Mouse (Mus musculus) E14TG2a.4 (cell line): ENCODE results near the gene Rtn4rl1.
A peak's percentile ranks its signal among the peaks of the same experiment; 100 is the strongest.

ENCODE experiments used
- H3K27me3 ChIP-seq: 2 replicates; pipeline ENCODE4 v1.6.1; 2014; ENCODE audit warnings: low read length, control low read depth; ENCODE audit not compliant: insufficient read depth
- H3K36me3 ChIP-seq: 2 replicates; pipeline ENCODE4 v1.6.1; 2014; ENCODE audit warnings: low read length, control low read depth; ENCODE audit not compliant: insufficient read depth
- H3K4me1 ChIP-seq: replicated peaks from 2 replicates; pipeline ENCODE4 v1.6.1; 2014; ENCODE audit warnings: low read depth, low read length, control low read depth
- H3K4me3 ChIP-seq: replicated peaks from 2 replicates; pipeline ENCODE4 v1.5.1; 2014; ENCODE audit warnings: mild to moderate bottlenecking, low read length
- H3K9me3 ChIP-seq: 2 replicates; pipeline ENCODE4 v1.6.1; 2014; ENCODE audit warnings: low read length, control low read depth
- CTCF ChIP-seq: conservative IDR thresholded peaks from 2 replicates; pipeline ENCODE4 v1.5.1; 2014; ENCODE audit warnings: low read length
- NANOG ChIP-seq: IDR thresholded peaks from 2 replicates; pipeline ENCODE4 v1.6.1; 2014; ENCODE audit warnings: borderline replicate concordance, low read length, mixed read lengths
- POU5F1 ChIP-seq: IDR thresholded peaks from 2 replicates; pipeline ENCODE4 v1.6.1; 2014; ENCODE audit warnings: low read length, borderline replicate concordance

Gene Rtn4rl1

GRCm38 (mm10) chr11:75198792-75199191 lies 5.2 kb downstream of the Rtn4rl1 start:
- Histone ChIP-seq H3K4me1 (peaks cover 66% of the 10 kb centered on the region), H3K9me3 (no peaks in the 10 kb centered on the region), H3K27me3 (peaks cover 50% of the 10 kb centered on the region), H3K36me3 (no peaks in the 10 kb centered on the region), H3K4me3 (no peak overlapping the region)
- TF ChIP-seq NANOG (no peak), POU5F1 (no peak), CTCF (no peak)

- TF ChIP-seq NANOG (no peak), CTCF (no peak), POU5F1 (no peak)
- Histone ChIP-seq H3K9me3 (no peaks in the 10 kb centered on the region), H3K36me3 (no peaks in the 10 kb centered on the region), H3K27me3 (peaks cover 39% of the 10 kb centered on the region), H3K4me3 (no peak overlapping the region), H3K4me1 (peaks cover 66% of the 10 kb centered on the region)
These were observed 6.4 kb downstream of the Rtn4rl1 start for GRCm38 (mm10) chr11:75199951-75200350.

GRCm38 (mm10) chr11:75200935-75201334 lies 7.4 kb downstream of the Rtn4rl1 start:
- no peaks in the 10 kb centered on the region for H3K36me3 ChIP-seq
- no peak for TF ChIP-seq NANOG
- no peak for TF ChIP-seq POU5F1
- TF ChIP-seq CTCF, result no peak
- peaks cover 33% of the 10 kb centered on the region for H3K27me3 ChIP-seq
- no peaks in the 10 kb centered on the region for H3K9me3 ChIP-seq
- peaks cover 66% of the 10 kb centered on the region for H3K4me1 ChIP-seq
- no peak overlapping the region for H3K4me3 ChIP-seq

GRCm38 (mm10) chr11:75201721-75202120 lies 8.1 kb downstream of the Rtn4rl1 start:
- H3K27me3 ChIP-seq, result peaks cover 27% of the 10 kb centered on the region
- H3K9me3 ChIP-seq, result no peaks in the 10 kb centered on the region
- peaks cover 64% of the 10 kb centered on the region for H3K4me1 ChIP-seq
- no peaks in the 10 kb centered on the region for H3K36me3 ChIP-seq
- H3K4me3 ChIP-seq, result no peak overlapping the region
- TF ChIP-seq NANOG (no peak), CTCF (no peak), POU5F1 (no peak)

GRCm38 (mm10) chr11:75203926-75204325 lies 10.3 kb downstream of the Rtn4rl1 start:
- H3K36me3 ChIP-seq, result no peaks in the 10 kb centered on the region
- no peak overlapping the region for H3K4me3 ChIP-seq
- peaks cover 25% of the 10 kb centered on the region for H3K27me3 ChIP-seq
- peaks cover 54% of the 10 kb centered on the region for H3K4me1 ChIP-seq
- TF ChIP-seq CTCF (no peak), POU5F1 (no peak), NANOG (no peak)
- H3K9me3 ChIP-seq, result no peaks in the 10 kb centered on the region

GRCm38 (mm10) chr11:75204472-75204871 lies 10.9 kb downstream of the Rtn4rl1 start:
- H3K27me3 ChIP-seq, result peaks cover 22% of the 10 kb centered on the region

GRCm38 (mm10) chr11:75206347-75206746 lies 12.8 kb downstream of the Rtn4rl1 start:
- no peaks in the 10 kb centered on the region for H3K36me3 ChIP-seq
- TF ChIP-seq NANOG, result no peak
- no peak for TF ChIP-seq POU5F1
- TF ChIP-seq CTCF, result no peak

More at GRCm38 (mm10) chr11:75204472-75204871, 10.9 kb downstream of the Rtn4rl1 start:
- H3K36me3 ChIP-seq, result no peaks in the 10 kb centered on the region
- TF ChIP-seq CTCF (no peak), POU5F1 (no peak), NANOG (no peak)
- H3K4me3 ChIP-seq, result peak overlapping the region; percentile 30; the same call in 1 of the 2 replicates
- peaks cover 59% of the 10 kb centered on the region for H3K4me1 ChIP-seq
- no peaks in the 10 kb centered on the region for H3K9me3 ChIP-seq

GRCm38 (mm10) chr11:75209363-75209762 lies 15.8 kb downstream of the Rtn4rl1 start:
- Histone ChIP-seq H3K4me3 (no peak overlapping the region), H3K4me1 (peaks cover 66% of the 10 kb centered on the region), H3K36me3 (no peaks in the 10 kb centered on the region), H3K9me3 (no peaks in the 10 kb centered on the region), H3K27me3 (peaks cover 17% of the 10 kb centered on the region)
- TF ChIP-seq POU5F1 (no peak), CTCF (no peak), NANOG (no peak)

More at GRCm38 (mm10) chr11:75206347-75206746, 12.8 kb downstream of the Rtn4rl1 start:
- H3K27me3 ChIP-seq, result peaks cover 14% of the 10 kb centered on the region
- H3K4me1 ChIP-seq, result peaks cover 54% of the 10 kb centered on the region
- no peak overlapping the region for H3K4me3 ChIP-seq
- no peaks in the 10 kb centered on the region for H3K9me3 ChIP-seq

GRCm38 (mm10) chr11:75210093-75210492 lies 16.5 kb downstream of the Rtn4rl1 start:
- Histone ChIP-seq H3K27me3 (peaks cover 23% of the 10 kb centered on the region), H3K9me3 (no peaks in the 10 kb centered on the region), H3K4me1 (peaks cover 66% of the 10 kb centered on the region), H3K4me3 (no peak overlapping the region), H3K36me3 (no peaks in the 10 kb centered on the region)
- TF ChIP-seq NANOG (no peak), POU5F1 (no peak), CTCF (no peak)
